ENCODE assay signal across 8 mouse cellular contexts in genomic region chr8:122617947-122618546, GRCm38 (mm10). TPM values are rescaled to one million over a fixed set of nuclear protein-coding genes. Genes with fewer than 3 reads are reported as not detected.
DNase-seq lines count a peak whose midpoint lies in the region; TF ChIP-seq lines count a peak whose summit lies in the region.

No protein-coding gene starts in this region.

- no peaks in the 10 kb centered on the region; the same call in 1 of the 2 replicates for H3K4me1 ChIP-seq in bone marrow, adult 2 months (ENCODE audit: control insufficient read depth, insufficient read depth, low read length)
- no peaks in the 10 kb centered on the region for H3K4me1 ChIP-seq in embryonic fibroblast, embryonic 13.5 days (ENCODE audit: control insufficient read depth, insufficient read depth, low read length)
- peaks cover 4% of the 10 kb centered on the region; the same call in 1 of the 2 replicates for H3K4me1 ChIP-seq in lung, adult 2 months (ENCODE audit: control insufficient read depth, insufficient read depth, low read length)

- TF ChIP-seq CTCF in bone marrow, adult 2 months (IDR thresholded peaks at IDR 0.05; ENCODE audit: control insufficient read depth, insufficient read depth, low read length), result peak; percentile 79
- peak; percentile 76; the same call in 1 of the 2 replicates for TF ChIP-seq CTCF in embryonic fibroblast, embryonic 13.5 days (IDR thresholded peaks at IDR 0.05; ENCODE audit: borderline replicate concordance, insufficient read depth, low read length)
- TF ChIP-seq CTCF in lung, adult 2 months (IDR thresholded peaks at IDR 0.05; ENCODE audit: insufficient read depth, low read length), result peak; percentile 75

- WGBS in bone marrow, adult 2 months, result 46% methylated on average over 5 of the region's 7 CpGs
- WGBS in lung, adult 2 months, result 36% methylated on average over 5 of the region's 7 CpGs

- 0 out of 2 replicates have a peak overlapping the region, but pooled peaks have one; percentile 1 for H3K27ac ChIP-seq in bone marrow, adult 2 months (ENCODE audit: control insufficient read depth, insufficient read depth, low read depth, low read length, poor library complexity)
- no peak overlapping the region for H3K27ac ChIP-seq in embryonic fibroblast, embryonic 13.5 days (ENCODE audit: insufficient read depth, low read length)

- no peak for TF ChIP-seq POLR2A in bone marrow, adult 2 months (IDR thresholded peaks at IDR 0.05; ENCODE audit: borderline replicate concordance, control insufficient read depth, low read depth, low read length)
- no peak for TF ChIP-seq POLR2A in embryonic fibroblast, embryonic 13.5 days (IDR thresholded peaks at IDR 0.05; ENCODE audit: low read depth, low read length)
- TF ChIP-seq POLR2A in lung, adult 2 months (IDR thresholded peaks at IDR 0.05; ENCODE audit: borderline replicate concordance, extremely low read depth, low read depth, low read length), result no peak

- intact Hi-C loops in heart, postnatal 10 days (cut with DNase I), result loop anchor here (1.0 to 10.0 kb wide), 4 partner anchors 61 to 577 kb away; no protein-coding TSS in a partner anchor

- DNase-seq in CD8-positive naive resting alpha-beta T cell, adult 2 months (ENCODE audit: low read depth in 2 of 2, low spot score in 2 of 2), result peak; percentile 47 to 74
- peak; percentile 85 to 94 for DNase-seq in heart, postnatal 10 days
- peak; percentile 81 for DNase-seq in layer of hippocampus, adult 11-12 months (ENCODE audit: low spot score)
- DNase-seq in lung, adult 2 months, result peak; percentile 84
- DNase-seq in ovary, adult 18-20 months (ENCODE audit: low spot score), result peak; percentile 43
- DNase-seq in thymus, postnatal 10 days (ENCODE audit: low spot score in 2 of 2), result peak; percentile 58 to 81

- H3K4me3 ChIP-seq in bone marrow, adult 2 months (replicated peaks; ENCODE audit: control insufficient read depth, low read depth, low read length), result no peak overlapping the region
- H3K4me3 ChIP-seq in embryonic fibroblast, embryonic 13.5 days (ENCODE audit: insufficient read depth, low read length), result no peak overlapping the region
- no peak overlapping the region for H3K4me3 ChIP-seq in lung, adult 2 months (replicated peaks; ENCODE audit: extremely low read depth, low read depth, low read length)

RNA-seq across cellular contexts. Expression of gene Pabpn1l, which starts 4.5 kb away (rescaled TPM):
- not detected in 2 replicates for polyA plus RNA-seq in bone marrow, adult 2 months (2011; ENCODE audit: insufficient read depth, insufficient read length, low replicate concordance, missing spikeins)
- polyA plus RNA-seq in embryonic fibroblast, embryonic 13.5 days (2011; ENCODE audit: insufficient read length, low read depth, missing spikeins), result not detected in 2 replicates
- not detected for total RNA-seq in heart, postnatal 10 days (2021)
- polyA plus RNA-seq in lung, adult 2 months (2012; rRNA removed), result not detected in 2 replicates

RNA-seq across cellular contexts. Expression of gene Trappc2l, which starts 6.6 kb away (rescaled TPM):
- polyA plus RNA-seq in bone marrow, adult 2 months (2011; ENCODE audit: insufficient read depth, insufficient read length, low replicate concordance, missing spikeins), result 14.0 and 36.5 TPM in 2 replicates
- polyA plus RNA-seq in embryonic fibroblast, embryonic 13.5 days (2011; ENCODE audit: insufficient read length, low read depth, missing spikeins), result 44.2 and 45.8 TPM in 2 replicates
- 10 to 100 TPM; 54.7 to 57.4 TPM for total RNA-seq in heart, postnatal 10 days (2021)
- polyA plus RNA-seq in lung, adult 2 months (2012; rRNA removed), result 122 and 162 TPM in 2 replicates

RNA-seq across cellular contexts. Expression of gene Galns, which starts 6.8 kb away (rescaled TPM):
- 18.7 and 40.6 TPM in 2 replicates for polyA plus RNA-seq in bone marrow, adult 2 months (2011; ENCODE audit: insufficient read depth, insufficient read length, low replicate concordance, missing spikeins)
- 12.1 and 15.4 TPM in 2 replicates for polyA plus RNA-seq in embryonic fibroblast, embryonic 13.5 days (2011; ENCODE audit: insufficient read length, low read depth, missing spikeins)
- total RNA-seq in heart, postnatal 10 days (2021), result 1 to 10 TPM; 6.6 to 7.1 TPM
- polyA plus RNA-seq in lung, adult 2 months (2012; rRNA removed), result 13.8 and 14.9 TPM in 2 replicates

RNA-seq across cellular contexts. Expression of gene Aprt, which starts 41.3 kb away (rescaled TPM):
- 41.8 and 95.4 TPM in 2 replicates for polyA plus RNA-seq in bone marrow, adult 2 months (2011; ENCODE audit: insufficient read depth, insufficient read length, low replicate concordance, missing spikeins)
- polyA plus RNA-seq in embryonic fibroblast, embryonic 13.5 days (2011; ENCODE audit: insufficient read length, low read depth, missing spikeins), result 140 and 214 TPM in 2 replicates
- total RNA-seq in heart, postnatal 10 days (2021), result 10 to 100 TPM; 37.9 to 41.8 TPM
- polyA plus RNA-seq in lung, adult 2 months (2012; rRNA removed), result 108 and 109 TPM in 2 replicates

RNA-seq across cellular contexts. Expression of gene Cdt1, which starts 50.2 kb away (rescaled TPM):
- 62.8 and 68.5 TPM in 2 replicates for polyA plus RNA-seq in bone marrow, adult 2 months (2011; ENCODE audit: insufficient read depth, insufficient read length, low replicate concordance, missing spikeins)
- polyA plus RNA-seq in embryonic fibroblast, embryonic 13.5 days (2011; ENCODE audit: insufficient read length, low read depth, missing spikeins), result 11.8 and 15.9 TPM in 2 replicates
- total RNA-seq in heart, postnatal 10 days (2021), result 10 to 100 TPM in 1 of 2 experiments, 1 to 10 TPM in 1; 9.7 to 14.0 TPM
- 11.7 and 12.2 TPM in 2 replicates for polyA plus RNA-seq in lung, adult 2 months (2012; rRNA removed)
